Mouse (Mus musculus) thymus, postnatal 10 days (tissue): ENCODE data around the gene Pde10a.

ENCODE experiments used
- DNase-seq, 2 experiments: peaks; one replicate each; pipeline ENCODE4 v3.0.0; 2021; ENCODE audit warnings: low spot score in 2 of 2

The Pde10a gene

GRCm38 (mm10) chr17:8841897-8842540 is 316.8 kb downstream of the Pde10a start:
- DNase-seq = no peak

GRCm38 (mm10) chr17:8842662-8843061 is 317.5 kb downstream of the Pde10a start:
- DNase-seq = no peak

- DNase-seq = no peak
Observed at GRCm38 (mm10) chr17:8843941-8844340, 318.8 kb downstream of the Pde10a start.

- DNase-seq = peak; percentile 24 to 26
Observed at GRCm38 (mm10) chr17:8846506-8846905, 321.3 kb downstream of the Pde10a start.

- DNase-seq = no peak
Observed at GRCm38 (mm10) chr17:8847558-8847957, 322.4 kb downstream of the Pde10a start.

GRCm38 (mm10) chr17:8851846-8852245 is 326.7 kb downstream of the Pde10a start:
- DNase-seq = no peak

GRCm38 (mm10) chr17:8856430-8857371 is 331.5 kb downstream of the Pde10a start:
- DNase-seq = peak; percentile 89 to 95

- no peak for DNase-seq
Observed at GRCm38 (mm10) chr17:8858636-8859421, 333.7 kb downstream of the Pde10a start.

GRCm38 (mm10) chr17:8859489-8859888 is 334.3 kb downstream of the Pde10a start:
- no peak for DNase-seq

- peak; percentile 58 to 59 for DNase-seq
Observed at GRCm38 (mm10) chr17:8864638-8865497, 339.7 kb downstream of the Pde10a start.

- peak; percentile 43 to 48 for DNase-seq
Observed at GRCm38 (mm10) chr17:8867331-8868237, 342.4 kb downstream of the Pde10a start.

GRCm38 (mm10) chr17:8869287-8869686 is 344.1 kb downstream of the Pde10a start:
- no peak for DNase-seq

GRCm38 (mm10) chr17:8870848-8871247 is 345.7 kb downstream of the Pde10a start:
- no peak for DNase-seq

- no peak for DNase-seq
Observed at GRCm38 (mm10) chr17:8871396-8871795, 346.2 kb downstream of the Pde10a start.

- no peak for DNase-seq
Observed at GRCm38 (mm10) chr17:8871997-8872593, 346.9 kb downstream of the Pde10a start.

GRCm38 (mm10) chr17:8872611-8873010 is 347.4 kb downstream of the Pde10a start:
- DNase-seq = no peak

GRCm38 (mm10) chr17:8878056-8878455 is 352.9 kb downstream of the Pde10a start:
- no peak for DNase-seq

- no peak for DNase-seq
Observed at GRCm38 (mm10) chr17:8881711-8882110, 356.5 kb downstream of the Pde10a start.

- no peak for DNase-seq
Observed at GRCm38 (mm10) chr17:8884691-8885090, 359.5 kb downstream of the Pde10a start.

GRCm38 (mm10) chr17:8885830-8886229 is 360.7 kb downstream of the Pde10a start:
- no peak for DNase-seq
